Mouse (Mus musculus) intestine, embryonic 15.5 days (tissue): Measurements from ENCODE around the gene Copg2. TPM values are rescaled to one million over a fixed set of nuclear protein-coding genes. Genes with fewer than 3 reads are reported as not detected.
"Not testable (repeated sequence)": the region's sequence is repeated elsewhere in the genome, so short reads cannot be mapped to it uniquely, and the experiment has no call there.

ENCODE experiments used
- ATAC-seq: fragments of 200-750 bp; cut with Nextera tagmentation; 2 replicates; pipeline ENCODE4 v1.8.0; 2017; ENCODE audit warnings: moderate TSS enrichment, moderate library complexity
- H3K27ac ChIP-seq: fragments of 300-500 bp; sonication (generic); 2 replicates; pipeline ENCODE4 v1.5.1; 2015; ENCODE audit warnings: mild to moderate bottlenecking, inconsistent platforms
- H3K27me3 ChIP-seq: fragments of 300-500 bp; sonication (generic); replicated peaks from 2 replicates; pipeline ENCODE4 v1.6.1; 2015; ENCODE audit warnings: inconsistent platforms
- H3K36me3 ChIP-seq: fragments of 300-500 bp; sonication (generic); 2 replicates; pipeline ENCODE4 v1.6.1; 2015; ENCODE audit warnings: inconsistent platforms
- H3K4me1 ChIP-seq: fragments of 300-500 bp; sonication (generic); replicated peaks from 2 replicates; pipeline ENCODE4 v1.6.1; 2015; ENCODE audit warnings: inconsistent platforms
- H3K4me2 ChIP-seq: fragments of 300-500 bp; sonication (generic); replicated peaks from 2 replicates; pipeline ENCODE4 v1.6.1; 2015; ENCODE audit warnings: mild to moderate bottlenecking, inconsistent platforms
- H3K4me3 ChIP-seq: fragments of 300-500 bp; sonication (generic); replicated peaks from 2 replicates; pipeline ENCODE4 v1.5.1; 2015; ENCODE audit warnings: inconsistent platforms
- H3K9ac ChIP-seq: fragments of 300-500 bp; sonication (generic); 2 replicates; pipeline ENCODE4 v1.6.1; 2015; ENCODE audit warnings: inconsistent platforms
- H3K9me3 ChIP-seq: fragments of 300-500 bp; sonication (generic); 2 replicates; pipeline ENCODE4 v1.6.1; 2016; ENCODE audit warnings: inconsistent platforms
- WGBS: fragments of 180-500 bp; shearing (Covaris S2); methylation state at CpG from one replicate; pipeline ENCODE4 v1.1.7; 2015; 5-methylcytosine and 5-hydroxymethylcytosine counted together
- polyA plus RNA-seq: library from polyadenylated mRNA; unstranded; fragments of >200 nt; fragmentation: Nextera tagmentation; extraction: Ambion mirVana; gene quantifications from 2 replicates; pipeline ENCODE4 v1.2.1, GENCODE M21; 2015

The Copg2 gene
- polyA plus RNA-seq, 1 experiment from 2014 or later: 16.9 TPM

GRCm38 (mm10) chr6:30804389-30805052, 92.1 kb downstream of the Copg2 start:
- H3K4me1 ChIP-seq, H3K9ac ChIP-seq, H3K27me3 ChIP-seq, H3K4me2 ChIP-seq, H3K36me3 ChIP-seq, H3K9me3 ChIP-seq, H3K4me3 ChIP-seq, H3K27ac ChIP-seq: not testable (repeated sequence)
- whole genome bisulfite sequencing: 71% methylated on average over 6 of the region's 6 CpGs
- peak; percentile 77 for ATAC-seq

GRCm38 (mm10) chr6:30802915-30803314, 93.7 kb downstream of the Copg2 start:
- WGBS: 88% methylated on average over 7 of the region's 7 CpGs
- not testable (repeated sequence) for H3K27ac ChIP-seq, H3K27me3 ChIP-seq, H3K4me1 ChIP-seq, H3K9ac ChIP-seq, H3K9me3 ChIP-seq, H3K36me3 ChIP-seq, H3K4me3 ChIP-seq, H3K4me2 ChIP-seq
- peak; percentile 51; the same call in 1 of the 2 replicates for ATAC-seq

- WGBS: 73% methylated on average over 2 of the region's 2 CpGs
Measured at GRCm38 (mm10) chr6:30751209-30751608, 145.4 kb downstream of the Copg2 start.

GRCm38 (mm10) chr6:30750482-30750881, 146.1 kb downstream of the Copg2 start:
- H3K4me2 ChIP-seq: no peak overlapping the region
- no peaks in the 10 kb centered on the region for H3K27me3 ChIP-seq
- no peak overlapping the region for H3K4me3 ChIP-seq
- no peaks in the 10 kb centered on the region for H3K9me3 ChIP-seq
- no peak overlapping the region for H3K27ac ChIP-seq
- no peaks in the 10 kb centered on the region for H3K4me1 ChIP-seq
- peaks cover 17% of the 10 kb centered on the region for H3K36me3 ChIP-seq
- no peak overlapping the region for H3K9ac ChIP-seq
- ATAC-seq: no peak
- 76% methylated on average over 6 of the region's 6 CpGs for WGBS

More at GRCm38 (mm10) chr6:30751209-30751608, 145.4 kb downstream of the Copg2 start:
- Histone ChIP-seq H3K27ac (no peak overlapping the region), H3K9ac (no peak overlapping the region), H3K4me1 (no peaks in the 10 kb centered on the region), H3K36me3 (peaks cover 17% of the 10 kb centered on the region), H3K4me3 (no peak overlapping the region), H3K27me3 (no peaks in the 10 kb centered on the region), H3K9me3 (no peaks in the 10 kb centered on the region), H3K4me2 (no peak overlapping the region)
- no peak for ATAC-seq

GRCm38 (mm10) chr6:30749892-30750291, 146.7 kb downstream of the Copg2 start:
- H3K4me2 ChIP-seq: no peak overlapping the region
- no peak overlapping the region for H3K27ac ChIP-seq
- H3K27me3 ChIP-seq: no peaks in the 10 kb centered on the region
- 78% methylated on average over 1 of the region's 1 CpGs for WGBS
- H3K36me3 ChIP-seq: peaks cover 17% of the 10 kb centered on the region
- ATAC-seq: no peak
- H3K9ac ChIP-seq: no peak overlapping the region
- no peak overlapping the region for H3K4me3 ChIP-seq
- H3K4me1 ChIP-seq: no peaks in the 10 kb centered on the region
- H3K9me3 ChIP-seq: no peaks in the 10 kb centered on the region

- 47% methylated on average over 2 of the region's 2 CpGs for WGBS
- peaks cover 17% of the 10 kb centered on the region for H3K36me3 ChIP-seq
- H3K4me2 ChIP-seq: no peak overlapping the region
- H3K4me1 ChIP-seq: no peaks in the 10 kb centered on the region
- H3K27me3 ChIP-seq: no peaks in the 10 kb centered on the region
- H3K9ac ChIP-seq: no peak overlapping the region
- no peak overlapping the region for H3K27ac ChIP-seq
- ATAC-seq: no peak
- H3K9me3 ChIP-seq: no peaks in the 10 kb centered on the region
- H3K4me3 ChIP-seq: no peak overlapping the region
Measured at GRCm38 (mm10) chr6:30749042-30749689, 147.4 kb downstream of the Copg2 start.

- H3K27me3 ChIP-seq: no peaks in the 10 kb centered on the region
- no peak overlapping the region for H3K4me3 ChIP-seq
- H3K36me3 ChIP-seq: peaks cover 17% of the 10 kb centered on the region
- WGBS: 74% methylated on average over 6 of the region's 6 CpGs
- no peak overlapping the region for H3K27ac ChIP-seq
- H3K4me2 ChIP-seq: no peak overlapping the region
- H3K4me1 ChIP-seq: no peaks in the 10 kb centered on the region
- no peak for ATAC-seq
- no peaks in the 10 kb centered on the region for H3K9me3 ChIP-seq
- H3K9ac ChIP-seq: no peak overlapping the region
Measured at GRCm38 (mm10) chr6:30748358-30748910, 148.2 kb downstream of the Copg2 start.

GRCm38 (mm10) chr6:30747631-30748357, 148.8 kb downstream of the Copg2 start:
- Histone ChIP-seq H3K4me3 (no peak overlapping the region), H3K9ac (no peak overlapping the region), H3K36me3 (peaks cover 17% of the 10 kb centered on the region), H3K9me3 (no peaks in the 10 kb centered on the region), H3K27ac (no peak overlapping the region), H3K4me2 (no peak overlapping the region), H3K27me3 (no peaks in the 10 kb centered on the region), H3K4me1 (no peaks in the 10 kb centered on the region)
- WGBS: 68% methylated on average over 7 of the region's 7 CpGs
- no peak for ATAC-seq

GRCm38 (mm10) chr6:30745591-30745990, 151.0 kb downstream of the Copg2 start:
- Histone ChIP-seq H3K36me3 (peaks cover 17% of the 10 kb centered on the region), H3K4me1 (no peaks in the 10 kb centered on the region), H3K9ac (no peak overlapping the region), H3K9me3 (no peaks in the 10 kb centered on the region), H3K4me2 (no peak overlapping the region), H3K27me3 (no peaks in the 10 kb centered on the region), H3K27ac (no peak overlapping the region), H3K4me3 (no peak overlapping the region)
- no peak for ATAC-seq
- 63% methylated on average over 7 of the region's 7 CpGs for WGBS

- H3K36me3 ChIP-seq: peaks cover 17% of the 10 kb centered on the region
- WGBS: 81% methylated on average over 10 of the region's 10 CpGs
Measured at GRCm38 (mm10) chr6:30744846-30745245, 151.7 kb downstream of the Copg2 start.

GRCm38 (mm10) chr6:30739177-30739747, 157.3 kb downstream of the Copg2 start:
- Histone ChIP-seq H3K9me3 (no peaks in the 10 kb centered on the region), H3K9ac (0 out of 2 replicates have a peak overlapping the region, but pooled peaks have one; percentile 57), H3K36me3 (no peaks in the 10 kb centered on the region), H3K4me1 (no peaks in the 10 kb centered on the region), H3K27ac (no peak overlapping the region), H3K4me3 (peak overlapping the region; percentile 53), H3K4me2 (peak overlapping the region; percentile 61), H3K27me3 (no peaks in the 10 kb centered on the region)
- ATAC-seq: no peak
- 53% methylated on average over 10 of the region's 10 CpGs for WGBS

More at GRCm38 (mm10) chr6:30744846-30745245, 151.7 kb downstream of the Copg2 start:
- H3K4me1 ChIP-seq: no peaks in the 10 kb centered on the region
- no peak overlapping the region for H3K27ac ChIP-seq
- H3K9ac ChIP-seq: no peak overlapping the region
- H3K4me2 ChIP-seq: no peak overlapping the region
- H3K4me3 ChIP-seq: no peak overlapping the region
- no peaks in the 10 kb centered on the region for H3K27me3 ChIP-seq
- ATAC-seq: no peak
- H3K9me3 ChIP-seq: no peaks in the 10 kb centered on the region

GRCm38 (mm10) chr6:30738464-30739006, 158.1 kb downstream of the Copg2 start:
- Histone ChIP-seq H3K4me1 (no peaks in the 10 kb centered on the region), H3K27ac (0 out of 2 replicates have a peak overlapping the region, but pooled peaks have one; percentile 58), H3K9ac (peak overlapping the region; percentile 57), H3K4me2 (peak overlapping the region; percentile 61), H3K9me3 (no peaks in the 10 kb centered on the region), H3K36me3 (no peaks in the 10 kb centered on the region), H3K27me3 (no peaks in the 10 kb centered on the region), H3K4me3 (peak overlapping the region; percentile 53)
- WGBS: 47% methylated on average over 20 of the region's 20 CpGs
- ATAC-seq: no peak
